Mouse (Mus musculus): ENCODE results near the gene E2f2. TPM values are rescaled to one million over a fixed set of nuclear protein-coding genes. Genes with fewer than 3 reads are reported as not detected.

Gene E2f2
- polyA plus RNA-seq, 1 experiment: 56.3 TPM

- Histone ChIP-seq H3K79me2 (ENCODE audit: control insufficient read depth, insufficient read depth) (no peaks in the 10 kb centered on the region), H3ac (ENCODE audit: control insufficient read depth, insufficient read length) (no peak overlapping the region), H3K4me3 (no peak overlapping the region), H3K27me3 (ENCODE audit: control insufficient read depth, insufficient read depth, insufficient read length) (no peaks in the 10 kb centered on the region), H3K4me2 (ENCODE audit: low read depth) (peak overlapping the region; percentile 24), H3K36me3 (ENCODE audit: control insufficient read depth, insufficient read depth) (no peaks in the 10 kb centered on the region)
- TF ChIP-seq E2F4 (IDR thresholded peaks at IDR 0.05; ENCODE audit: insufficient read depth): peak; percentile 4
- TF ChIP-seq POLR2AphosphoS2 (IDR thresholded peaks at IDR 0.05; ENCODE audit: insufficient read length, low read depth): no peak
- TF ChIP-seq TCF3 (IDR thresholded peaks at IDR 0.05; ENCODE audit: insufficient read length, low read depth): peak; percentile 87
- TF ChIP-seq REST (IDR thresholded peaks at IDR 0.05; ENCODE audit: insufficient read depth, insufficient read length): no peak
- no peak for TF ChIP-seq USF1 (IDR thresholded peaks at IDR 0.05; ENCODE audit: low read depth)
- TF ChIP-seq MYOD1 (IDR thresholded peaks at IDR 0.05; ENCODE audit: control insufficient read depth in 1 of 3, insufficient read length in 2 of 3, low read depth in 2 of 3): peak; percentile 79 to 98 (median 98)
- peak; percentile 97 for TF ChIP-seq TCF12 (IDR thresholded peaks at IDR 0.05; ENCODE audit: insufficient read depth, poor library complexity, severe bottlenecking)
- no peak for TF ChIP-seq SRF (IDR thresholded peaks at IDR 0.05; ENCODE audit: control insufficient read depth, insufficient read length, low read depth)
- peak; percentile 42 to 88 (median 66) for TF ChIP-seq MYOG (IDR thresholded peaks at IDR 0.05; ENCODE audit: control insufficient read depth in 1 of 3, insufficient read depth in 1 of 3, insufficient read length in 2 of 3, low read depth in 2 of 3)
- TF ChIP-seq MAX (IDR thresholded peaks at IDR 0.05; ENCODE audit: low read depth): no peak
Observed at GRCm38 (mm10) chr4:136164981-136165380, 7.2 kb upstream of the E2f2 start.

GRCm38 (mm10) chr4:136167701-136168100 lies 4.5 kb upstream of the E2f2 start:
- TF ChIP-seq SRF (IDR thresholded peaks at IDR 0.05; ENCODE audit: control insufficient read depth, insufficient read length, low read depth) (no peak), POLR2AphosphoS2 (IDR thresholded peaks at IDR 0.05; ENCODE audit: insufficient read length, low read depth) (no peak), CEBPB (IDR thresholded peaks at IDR 0.05; ENCODE audit: insufficient read depth, poor library complexity, severe bottlenecking) (no peak), POLR2A (IDR thresholded peaks at IDR 0.05; ENCODE audit: insufficient read length, low read depth) (no peak), MYOD1 (IDR thresholded peaks at IDR 0.05; ENCODE audit: control insufficient read depth in 1 of 3, insufficient read length in 2 of 3, low read depth in 2 of 3) (no peak), USF1 (IDR thresholded peaks at IDR 0.05; ENCODE audit: low read depth) (no peak), MYOG (IDR thresholded peaks at IDR 0.05; ENCODE audit: control insufficient read depth in 1 of 3, insufficient read depth in 1 of 3, insufficient read length in 2 of 3, low read depth in 2 of 3) (no peak), E2F4 (IDR thresholded peaks at IDR 0.05; ENCODE audit: insufficient read depth) (no peak), TCF3 (IDR thresholded peaks at IDR 0.05; ENCODE audit: insufficient read length, low read depth) (no peak), TCF12 (IDR thresholded peaks at IDR 0.05; ENCODE audit: insufficient read depth, poor library complexity, severe bottlenecking) (no peak), REST (IDR thresholded peaks at IDR 0.05; ENCODE audit: insufficient read depth, insufficient read length) (no peak), MAX (IDR thresholded peaks at IDR 0.05; ENCODE audit: low read depth) (no peak)
- no peak overlapping the region for H3ac ChIP-seq (ENCODE audit: control insufficient read depth, insufficient read length)

GRCm38 (mm10) chr4:136170401-136170800 lies 1.8 kb upstream of the E2f2 start:
- Histone ChIP-seq H3K4me2 (ENCODE audit: low read depth) (no peak overlapping the region), H3K36me3 (ENCODE audit: control insufficient read depth, insufficient read depth) (no peaks in the 10 kb centered on the region), H3K4me3 (no peak overlapping the region), H3K79me2 (ENCODE audit: control insufficient read depth, insufficient read depth) (peaks cover 25% of the 10 kb centered on the region), H3K27me3 (ENCODE audit: control insufficient read depth, insufficient read depth, insufficient read length) (no peaks in the 10 kb centered on the region), H3ac (ENCODE audit: control insufficient read depth, insufficient read length) (no peak overlapping the region)
- no peak for TF ChIP-seq SRF (IDR thresholded peaks at IDR 0.05; ENCODE audit: control insufficient read depth, insufficient read length, low read depth)
- TF ChIP-seq TCF12 (IDR thresholded peaks at IDR 0.05; ENCODE audit: insufficient read depth, poor library complexity, severe bottlenecking): no peak
- TF ChIP-seq MYOG (IDR thresholded peaks at IDR 0.05; ENCODE audit: control insufficient read depth in 1 of 3, insufficient read depth in 1 of 3, insufficient read length in 2 of 3, low read depth in 2 of 3): no peak
- TF ChIP-seq POLR2A (IDR thresholded peaks at IDR 0.05; ENCODE audit: insufficient read length, low read depth): no peak
- no peak for TF ChIP-seq REST (IDR thresholded peaks at IDR 0.05; ENCODE audit: insufficient read depth, insufficient read length)
- no peak for TF ChIP-seq MAX (IDR thresholded peaks at IDR 0.05; ENCODE audit: low read depth)
- TF ChIP-seq TCF3 (IDR thresholded peaks at IDR 0.05; ENCODE audit: insufficient read length, low read depth): no peak
- no peak for TF ChIP-seq POLR2AphosphoS2 (IDR thresholded peaks at IDR 0.05; ENCODE audit: insufficient read length, low read depth)
- no peak for TF ChIP-seq MYOD1 (IDR thresholded peaks at IDR 0.05; ENCODE audit: control insufficient read depth in 1 of 3, insufficient read length in 2 of 3, low read depth in 2 of 3)
- TF ChIP-seq E2F4 (IDR thresholded peaks at IDR 0.05; ENCODE audit: insufficient read depth): no peak
- no peak for TF ChIP-seq CEBPB (IDR thresholded peaks at IDR 0.05; ENCODE audit: insufficient read depth, poor library complexity, severe bottlenecking)
- no peak for TF ChIP-seq USF1 (IDR thresholded peaks at IDR 0.05; ENCODE audit: low read depth)

More at GRCm38 (mm10) chr4:136167701-136168100, 4.5 kb upstream of the E2f2 start:
- H3K79me2 ChIP-seq (ENCODE audit: control insufficient read depth, insufficient read depth): peaks cover under 1% of the 10 kb centered on the region
- no peaks in the 10 kb centered on the region for H3K27me3 ChIP-seq (ENCODE audit: control insufficient read depth, insufficient read depth, insufficient read length)
- no peaks in the 10 kb centered on the region for H3K36me3 ChIP-seq (ENCODE audit: control insufficient read depth, insufficient read depth)
- no peak overlapping the region for H3K4me3 ChIP-seq
- H3K4me2 ChIP-seq (ENCODE audit: low read depth): no peak overlapping the region

- Histone ChIP-seq H3K27me3 (ENCODE audit: control insufficient read depth, insufficient read depth, insufficient read length) (no peaks in the 10 kb centered on the region), H3K4me3 (peak overlapping the region; percentile 98), H3K4me2 (ENCODE audit: low read depth) (peak overlapping the region; percentile 98), H3K79me2 (ENCODE audit: control insufficient read depth, insufficient read depth) (peaks cover 35% of the 10 kb centered on the region), H3ac (ENCODE audit: control insufficient read depth, insufficient read length) (no peak overlapping the region), H3K36me3 (ENCODE audit: control insufficient read depth, insufficient read depth) (peaks cover 7% of the 10 kb centered on the region)
- no peak for TF ChIP-seq MAX (IDR thresholded peaks at IDR 0.05; ENCODE audit: low read depth)
- TF ChIP-seq POLR2AphosphoS2 (IDR thresholded peaks at IDR 0.05; ENCODE audit: insufficient read length, low read depth): no peak
- TF ChIP-seq TCF3 (IDR thresholded peaks at IDR 0.05; ENCODE audit: insufficient read length, low read depth): no peak
- no peak for TF ChIP-seq CEBPB (IDR thresholded peaks at IDR 0.05; ENCODE audit: insufficient read depth, poor library complexity, severe bottlenecking)
- no peak for TF ChIP-seq MYOG (IDR thresholded peaks at IDR 0.05; ENCODE audit: control insufficient read depth in 1 of 3, insufficient read depth in 1 of 3, insufficient read length in 2 of 3, low read depth in 2 of 3)
- no peak for TF ChIP-seq POLR2A (IDR thresholded peaks at IDR 0.05; ENCODE audit: insufficient read length, low read depth)
- no peak for TF ChIP-seq REST (IDR thresholded peaks at IDR 0.05; ENCODE audit: insufficient read depth, insufficient read length)
- no peak for TF ChIP-seq TCF12 (IDR thresholded peaks at IDR 0.05; ENCODE audit: insufficient read depth, poor library complexity, severe bottlenecking)
- TF ChIP-seq MYOD1 (IDR thresholded peaks at IDR 0.05; ENCODE audit: control insufficient read depth in 1 of 3, insufficient read length in 2 of 3, low read depth in 2 of 3): no peak
- no peak for TF ChIP-seq SRF (IDR thresholded peaks at IDR 0.05; ENCODE audit: control insufficient read depth, insufficient read length, low read depth)
- TF ChIP-seq USF1 (IDR thresholded peaks at IDR 0.05; ENCODE audit: low read depth): no peak
Observed at GRCm38 (mm10) chr4:136171455-136171854, 739 bp upstream of the E2f2 start.

Measured in myocyte (in vitro differentiated cells).